Mouse (Mus musculus) megakaryocyte progenitor cell, adult 5-6 weeks (primary cell): Measurements from ENCODE around the gene Art4. TPM values are rescaled to one million over a fixed set of nuclear protein-coding genes. Genes with fewer than 3 reads are reported as not detected.

Experiments
- ATAC-seq: replicated peaks from 2 replicates; pipeline ENCODE4 v1.8.0; 2016; ENCODE audit warnings: mild to moderate bottlenecking, moderate TSS enrichment, inconsistent platforms; ENCODE audit not compliant: poor library complexity
- total RNA-seq, 2 experiments: library from RNA; stranded (forward) in 1 of 2; stranded (reverse) in 1 of 2; fragments of 157-497, 149-512 nt in 1 of 2; fragments of 200-1000 nt in 1 of 2; gene quantifications; 2 replicates each; pipeline versions ENCODE4 v1.2.3 to v1.2.4; 2015 to 2017

The Art4 gene
- total RNA-seq, 2 experiments from 2014 or later: 1.8 TPM

GRCm38 (mm10) chr6:136803093-136803738 lies 54.3 kb downstream of the Art4 start:
- ATAC-seq: no peak; the same call in 1 of the 2 replicates

DNA sequence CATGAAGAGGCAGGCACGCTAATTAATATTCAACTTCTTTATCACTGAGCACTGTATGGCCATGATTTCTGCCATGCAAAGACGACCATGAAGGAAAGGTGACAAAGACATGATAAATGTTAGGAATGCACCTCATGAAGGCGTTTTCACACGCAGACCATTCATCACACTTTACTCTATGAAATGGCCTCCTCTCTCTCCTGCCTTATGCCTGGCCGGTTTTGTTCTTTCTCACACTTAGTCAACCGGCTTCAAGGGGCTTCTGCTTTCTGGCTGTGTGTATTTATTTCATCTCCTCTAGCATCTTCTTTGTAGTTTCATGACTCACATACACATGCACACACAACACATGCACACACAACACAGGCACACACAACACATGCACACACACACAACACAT lies 56.3 kb downstream of the Art4 start:
- ATAC-seq: no peak

- ATAC-seq: no peak
These were observed 56.8 kb downstream of the Art4 start for GRCm38 (mm10) chr6:136800710-136801109.

Other genes with a start within 250 kb of the Art4 start
- 12.0 and 16.3 TPM in 2 replicates for gene Plbd1, start 195.8 kb downstream of the Art4 start, total RNA-seq (2015)
- gene Plbd1, start 195.8 kb downstream of the Art4 start, total RNA-seq (2017): 10.5 and 10.8 TPM in 2 replicates
- gene Gucy2c, start 76.0 kb downstream of the Art4 start, total RNA-seq (2015): not detected in 2 replicates
- not detected in 2 replicates for gene Gucy2c, start 76.0 kb downstream of the Art4 start, total RNA-seq (2017)
- 16.6 and 20.5 TPM in 2 replicates for gene Hist4h4, start 53.3 kb downstream of the Art4 start, total RNA-seq (2015)
- gene Hist4h4, start 53.3 kb downstream of the Art4 start, total RNA-seq (2017): 38.8 and 46.4 TPM in 2 replicates
- gene H2afj, start 49.5 kb downstream of the Art4 start, total RNA-seq (2015): 46.1 and 54.3 TPM in 2 replicates
- gene H2afj, start 49.5 kb downstream of the Art4 start, total RNA-seq (2017): 69.3 and 79.7 TPM in 2 replicates
- gene BC049715, start 30.1 kb downstream of the Art4 start, total RNA-seq (2015): 1.2 and 2.2 TPM in 2 replicates
- 3.5 and 8.7 TPM in 2 replicates for gene BC049715, start 30.1 kb downstream of the Art4 start, total RNA-seq (2017)
- gene Wbp11, start 29.5 kb downstream of the Art4 start, total RNA-seq (2015): 112 and 118 TPM in 2 replicates
- gene Wbp11, start 29.5 kb downstream of the Art4 start, total RNA-seq (2017): 40.9 and 47.7 TPM in 2 replicates
- 0.07 TPM in 1 of 2 replicates, not detected in the other for gene Smco3, start 22.3 kb downstream of the Art4 start, total RNA-seq (2015)
- gene Smco3, start 22.3 kb downstream of the Art4 start, total RNA-seq (2017): 0.33 and 1.2 TPM in 2 replicates
- gene Mgp, start 18.1 kb upstream of the Art4 start, total RNA-seq (2015): not detected in 2 replicates
- gene Mgp, start 18.1 kb upstream of the Art4 start, total RNA-seq (2017): not detected in 2 replicates
- gene Erp27, start 64.4 kb upstream of the Art4 start, total RNA-seq (2015): 1.0 and 4.4 TPM in 2 replicates
- 0.25 and 0.91 TPM in 2 replicates for gene Erp27, start 64.4 kb upstream of the Art4 start, total RNA-seq (2017)
- gene Pde6h, start 66.1 kb upstream of the Art4 start, total RNA-seq (2015): 0.05 TPM in 1 of 2 replicates, not detected in the other
- 0.03 and 0.08 TPM in 2 replicates for gene Pde6h, start 66.1 kb upstream of the Art4 start, total RNA-seq (2017)
- gene Arhgdib, start 84.2 kb upstream of the Art4 start, total RNA-seq (2015): 2,686 and 2,904 TPM in 2 replicates
- 1,309 and 1,334 TPM in 2 replicates for gene Arhgdib, start 84.2 kb upstream of the Art4 start, total RNA-seq (2017)